Mouse (Mus musculus): ENCODE measurements around the gene Fn3krp.

DNA sequence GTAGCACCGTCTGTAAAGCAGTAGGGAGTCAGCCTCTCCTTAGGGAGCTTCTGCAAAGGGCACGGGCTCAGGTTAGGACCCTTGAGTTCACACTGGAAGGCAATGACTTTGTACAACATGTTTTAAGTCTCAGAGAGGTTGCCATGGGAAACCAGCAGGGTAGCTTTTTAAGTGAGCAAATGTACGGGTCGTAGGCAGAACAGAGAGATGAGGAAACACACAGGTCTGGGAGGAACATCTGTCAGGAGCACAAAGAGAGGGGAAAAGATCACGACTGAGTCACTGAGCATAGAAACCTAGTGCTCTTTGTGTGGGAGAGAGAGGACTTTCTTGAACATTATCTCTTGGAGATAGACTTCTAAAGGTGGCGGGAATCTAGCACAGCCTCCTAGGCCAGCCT lies 40.9 kb upstream of the Fn3krp start:
- TF ChIP-seq CTCF (IDR thresholded peaks at IDR 0.05; ENCODE audit: low read depth) (no peak), EP300 (IDR thresholded peaks at IDR 0.05; ENCODE audit: low read depth) (no peak)
